Mouse (Mus musculus) bone marrow macrophage, adult 2 months (primary cell): Measurements from ENCODE around the gene Krtap26-1. TPM values are rescaled to one million over a fixed set of nuclear protein-coding genes. Genes with fewer than 3 reads are reported as not detected.

ENCODE experiments used
- H3K27ac ChIP-seq: 2 replicates; pipeline ENCODE4 v1.5.1; 2012; ENCODE audit warnings: low read depth, low read length; ENCODE audit not compliant: insufficient read depth
- H3K4me1 ChIP-seq: 2 replicates; pipeline ENCODE4 v1.6.1; 2012; ENCODE audit warnings: low read length; ENCODE audit not compliant: control insufficient read depth, insufficient read depth
- H3K4me3 ChIP-seq: 2 replicates; pipeline ENCODE4 v1.5.1; 2012; ENCODE audit warnings: mild to moderate bottlenecking, low read length, moderate library complexity; ENCODE audit not compliant: insufficient read depth
- CTCF ChIP-seq: IDR thresholded peaks from 2 replicates; pipeline ENCODE4 v1.5.1; 2012; ENCODE audit warnings: low read depth, mild to moderate bottlenecking, low read length, moderate library complexity
- POLR2A ChIP-seq: IDR thresholded peaks from 2 replicates; pipeline ENCODE4 v1.6.1; 2012; ENCODE audit warnings: mild to moderate bottlenecking, low read depth, low read length, borderline replicate concordance
- polyA plus RNA-seq: library from polyadenylated mRNA; stranded (reverse); fragments of >200 nt; gene quantifications from 2 replicates; pipeline ENCODE4 v1.2.4, GENCODE M21; 2012; ENCODE audit not compliant: missing spikeins, insufficient read depth, insufficient read length

Gene Krtap26-1
- polyA plus RNA-seq, 1 experiment, result not detected

- TF ChIP-seq POLR2A (no peak), CTCF (no peak)
- Histone ChIP-seq H3K4me1 (no peaks in the 10 kb centered on the region), H3K27ac (no peak overlapping the region), H3K4me3 (no peak overlapping the region)
Measured at GRCm38 (mm10) chr16:88635142-88635541, 12.5 kb downstream of the Krtap26-1 start.

GRCm38 (mm10) chr16:88631474-88631873, 16.1 kb downstream of the Krtap26-1 start:
- TF ChIP-seq CTCF (no peak), POLR2A (no peak)
- no peak overlapping the region for H3K27ac ChIP-seq
- no peak overlapping the region for H3K4me3 ChIP-seq
- no peaks in the 10 kb centered on the region for H3K4me1 ChIP-seq

GRCm38 (mm10) chr16:88627566-88627965, 20.0 kb downstream of the Krtap26-1 start, which contains the start of gene 2310079G19Rik:
Gene 2310079G19Rik (minus strand): TSS chr16:88627666.
- Histone ChIP-seq H3K4me3 (no peak within 1 kb of the TSS), H3K4me1 (no peaks in the 10 kb centered on the region), H3K27ac (no peak within 1 kb of the TSS)
- no peak for TF ChIP-seq CTCF
- TF ChIP-seq POLR2A, result no peak

GRCm38 (mm10) chr16:88612712-88613111, 34.9 kb downstream of the Krtap26-1 start:
- no peak overlapping the region for H3K4me3 ChIP-seq
- H3K4me1 ChIP-seq, result no peaks in the 10 kb centered on the region
- no peak for TF ChIP-seq CTCF
- no peak for TF ChIP-seq POLR2A
- H3K27ac ChIP-seq, result no peak overlapping the region

- Histone ChIP-seq H3K27ac (no peak within 1 kb of the TSS), H3K4me3 (no peak within 1 kb of the TSS), H3K4me1 (no peaks in the 10 kb centered on the region)
- TF ChIP-seq POLR2A (no peak), CTCF (no peak)
Measured at GRCm38 (mm10) chr16:88611922-88612321, 35.7 kb downstream of the Krtap26-1 start, which contains the start of gene Krtap24-1. Gene Krtap24-1 (minus strand): TSS chr16:88612279.

GRCm38 (mm10) chr16:88604570-88604969, 43.0 kb downstream of the Krtap26-1 start:
- TF ChIP-seq POLR2A (no peak), CTCF (no peak)
- Histone ChIP-seq H3K27ac (no peak overlapping the region), H3K4me1 (no peaks in the 10 kb centered on the region), H3K4me3 (no peak overlapping the region)

- Histone ChIP-seq H3K4me3 (no peak overlapping the region), H3K4me1 (no peaks in the 10 kb centered on the region), H3K27ac (no peak overlapping the region)
- TF ChIP-seq CTCF (no peak), POLR2A (no peak)
Measured at GRCm38 (mm10) chr16:88602464-88602863, 45.1 kb downstream of the Krtap26-1 start.

GRCm38 (mm10) chr16:88600303-88600702, 47.3 kb downstream of the Krtap26-1 start:
- no peak for TF ChIP-seq POLR2A
- TF ChIP-seq CTCF, result no peak
- no peak overlapping the region for H3K4me3 ChIP-seq

GRCm38 (mm10) chr16:88599504-88600237, 47.9 kb downstream of the Krtap26-1 start:
- H3K4me3 ChIP-seq, result no peak overlapping the region
- no peaks in the 10 kb centered on the region for H3K4me1 ChIP-seq
- no peak for TF ChIP-seq POLR2A
- no peak overlapping the region for H3K27ac ChIP-seq

More at GRCm38 (mm10) chr16:88600303-88600702, 47.3 kb downstream of the Krtap26-1 start:
- no peaks in the 10 kb centered on the region for H3K4me1 ChIP-seq
- H3K27ac ChIP-seq, result no peak overlapping the region

Other genes with a start within 250 kb of the Krtap26-1 start
- not detected in 2 replicates for gene Cldn17, start 140.8 kb downstream of the Krtap26-1 start, polyA plus RNA-seq
- not detected in 2 replicates for gene Cldn8, start 84.6 kb downstream of the Krtap26-1 start, polyA plus RNA-seq
- not detected in 2 replicates for gene Krtap24-1, start 35.5 kb downstream of the Krtap26-1 start, polyA plus RNA-seq
- gene 2310079G19Rik, start 20.1 kb downstream of the Krtap26-1 start, polyA plus RNA-seq, result not detected in 2 replicates
- not detected in 2 replicates for gene Krtap27-1, start 23.9 kb upstream of the Krtap26-1 start, polyA plus RNA-seq
- not detected in 2 replicates for gene 2310061N02Rik, start 60.2 kb upstream of the Krtap26-1 start, polyA plus RNA-seq
- gene Krtap13-1, start 81.1 kb upstream of the Krtap26-1 start, polyA plus RNA-seq, result not detected in 2 replicates
- gene Krtap13, start 103.8 kb upstream of the Krtap26-1 start, polyA plus RNA-seq, result not detected in 2 replicates
- not detected in 2 replicates for gene 2310034C09Rik, start 111.1 kb upstream of the Krtap26-1 start, polyA plus RNA-seq
- gene 2310057N15Rik, start 126.4 kb upstream of the Krtap26-1 start, polyA plus RNA-seq, result not detected in 2 replicates
- gene Gm5965, start 130.1 kb upstream of the Krtap26-1 start, polyA plus RNA-seq, result not detected in 2 replicates
- not detected in 2 replicates for gene Gm20741, start 164.4 kb upstream of the Krtap26-1 start, polyA plus RNA-seq
- gene Krtap15, start 172.4 kb upstream of the Krtap26-1 start, polyA plus RNA-seq, result not detected in 2 replicates
- not detected in 2 replicates for gene Krtap14, start 178.3 kb upstream of the Krtap26-1 start, polyA plus RNA-seq
- not detected in 2 replicates for gene Krtap19-1, start 221.6 kb upstream of the Krtap26-1 start, polyA plus RNA-seq
- gene Krtap19-2, start 226.5 kb upstream of the Krtap26-1 start, polyA plus RNA-seq, result not detected in 2 replicates
- not detected in 2 replicates for gene Krtap19-3, start 230.2 kb upstream of the Krtap26-1 start, polyA plus RNA-seq
- gene Krtap19-4, start 237.3 kb upstream of the Krtap26-1 start, polyA plus RNA-seq, result not detected in 2 replicates
- not detected in 2 replicates for gene Krtap19-5, start 248.7 kb upstream of the Krtap26-1 start, polyA plus RNA-seq